Mouse (Mus musculus) adrenal gland, adult 2 months (tissue): ENCODE data around the gene Ror2. TPM values are rescaled to one million over a fixed set of nuclear protein-coding genes. Genes with fewer than 3 reads are reported as not detected.

Source experiments
- DNase-seq: peaks from one replicate; pipeline ENCODE4 v3.0.0; 2021
- polyA plus RNA-seq: library from polyadenylated mRNA; depleted of rRNA; stranded (reverse); fragments of >200 nt; gene quantifications from 2 replicates; pipeline ENCODE4 v1.2.3, GENCODE M21; 2012
- total RNA-seq, 2 experiments: library from RNA; stranded (reverse); gene quantifications; 2 replicates each; pipeline ENCODE4 v1.2.3; 2021

Gene Ror2
- total and polyA plus RNA-seq, 3 experiments = 4.7 to 11.8 (median 7.0) TPM

- no peak for DNase-seq
These were observed 14.3 kb downstream of the Ror2 start for GRCm38 (mm10) chr13:53271595-53271994.

GRCm38 (mm10) chr13:53270549-53270948, 15.4 kb downstream of the Ror2 start:
- DNase-seq = no peak

DNA sequence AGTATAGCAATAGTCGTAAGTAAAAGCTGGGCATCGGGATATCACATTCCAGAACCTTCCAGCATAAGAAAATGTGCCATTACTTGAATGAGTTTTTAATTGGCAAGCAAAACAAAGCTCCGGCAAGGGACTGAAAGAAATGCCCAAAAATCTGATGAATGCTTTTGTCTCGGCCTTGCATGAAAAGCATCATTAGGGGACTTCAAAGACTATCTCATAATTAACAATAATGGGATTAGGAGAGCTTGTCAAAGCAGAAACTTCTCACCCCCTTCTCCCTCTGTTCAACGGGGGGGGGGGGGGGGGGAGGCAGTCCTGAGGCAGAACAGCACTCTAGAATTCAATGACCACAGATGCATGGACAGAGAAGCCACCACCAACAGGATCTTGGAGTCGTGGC, 17.4 kb downstream of the Ror2 start:
- no peak for DNase-seq

DNA sequence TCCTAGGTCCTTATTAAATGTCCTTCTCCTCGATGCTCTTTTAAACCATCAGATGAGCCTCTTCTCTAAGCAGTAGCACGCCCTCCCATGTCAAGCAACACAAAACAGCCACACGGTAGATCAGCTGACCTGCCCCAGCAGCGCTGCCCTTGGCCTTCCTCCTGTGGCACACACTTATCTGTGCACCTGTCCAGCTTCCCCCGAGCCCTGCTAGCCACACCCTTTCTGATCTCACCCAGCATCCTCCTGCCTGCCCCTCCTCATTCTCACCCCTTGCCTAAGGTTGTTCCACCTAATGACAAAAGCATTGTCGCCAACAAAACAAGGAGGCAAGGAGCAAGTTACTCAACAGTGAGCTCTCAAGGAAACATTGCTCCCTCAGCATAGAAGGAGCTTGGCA, 18.1 kb downstream of the Ror2 start:
- no peak for DNase-seq

- no peak for DNase-seq
These were observed 18.8 kb downstream of the Ror2 start for GRCm38 (mm10) chr13:53267155-53267554.

GRCm38 (mm10) chr13:53266543-53266951, 19.4 kb downstream of the Ror2 start:
- DNase-seq = peak; percentile 42

- no peak for DNase-seq
These were observed 21.0 kb downstream of the Ror2 start for GRCm38 (mm10) chr13:53264896-53265295.

- DNase-seq = peak; percentile 46
These were observed 23.2 kb downstream of the Ror2 start for GRCm38 (mm10) chr13:53262509-53263250.

GRCm38 (mm10) chr13:53261106-53261771, 24.7 kb downstream of the Ror2 start:
- peak; percentile 75 for DNase-seq

DNA sequence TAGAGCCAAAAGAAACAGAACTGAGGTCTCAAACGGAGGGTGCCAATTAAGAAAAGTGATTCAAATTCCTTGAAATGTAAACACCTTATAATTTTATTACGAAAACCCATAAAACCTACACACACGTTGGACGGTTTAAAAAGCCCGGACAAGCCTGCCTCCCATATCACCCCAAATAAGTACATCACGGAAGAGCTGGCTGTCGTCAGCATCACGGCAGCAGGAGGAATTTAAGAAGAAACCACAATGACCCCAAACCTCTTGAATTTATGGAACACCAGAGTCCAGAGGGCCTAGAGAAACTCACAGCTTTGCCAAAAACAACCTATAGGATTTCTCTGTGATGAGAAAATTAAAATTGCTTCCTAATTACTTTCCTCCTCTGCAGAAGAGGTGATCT, 27.0 kb downstream of the Ror2 start:
- DNase-seq = no peak

- no peak for DNase-seq
These were observed 27.4 kb downstream of the Ror2 start for GRCm38 (mm10) chr13:53258497-53258896.

DNA sequence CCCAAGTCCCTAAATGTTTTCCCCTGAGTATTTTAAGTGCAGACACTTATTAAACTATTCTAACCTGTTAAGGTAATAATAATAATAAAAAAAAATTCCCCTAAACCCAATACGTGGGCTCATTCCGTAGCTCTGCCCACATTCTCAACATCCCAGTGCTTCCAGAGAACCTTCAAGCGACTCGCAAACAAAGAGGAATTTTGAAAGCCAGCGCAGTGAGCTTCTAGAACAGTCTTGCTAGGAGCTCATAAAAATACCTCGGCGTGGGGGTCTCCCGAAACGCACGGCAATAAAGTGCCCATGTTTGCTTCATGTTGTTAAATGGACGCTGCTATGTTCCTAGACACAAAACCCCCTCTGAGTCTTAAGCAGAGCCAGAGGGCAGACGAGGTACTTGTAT, 32.7 kb downstream of the Ror2 start:
- DNase-seq = no peak

GRCm38 (mm10) chr13:53248586-53249401, 37.1 kb downstream of the Ror2 start:
- DNase-seq = no peak

DNA sequence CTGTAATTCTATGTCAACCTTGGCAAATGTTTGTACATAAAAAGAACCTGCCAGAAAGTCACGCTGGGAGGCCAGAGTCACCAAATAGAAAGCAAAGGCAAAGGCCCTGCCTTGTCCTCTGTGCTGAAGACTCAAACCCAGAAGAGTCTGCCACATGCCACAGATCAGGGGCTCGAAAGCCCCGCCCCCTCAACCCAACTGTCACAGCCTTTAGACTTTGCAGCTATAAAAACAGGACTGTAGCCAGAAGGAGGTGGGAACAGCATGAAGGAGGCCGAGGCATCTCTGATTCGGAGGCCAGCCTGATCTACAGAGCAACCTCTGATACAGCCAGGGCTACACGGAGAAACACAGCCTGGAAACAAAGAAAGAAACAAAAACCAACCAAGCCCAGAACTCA, 37.8 kb downstream of the Ror2 start:
- no peak for DNase-seq

GRCm38 (mm10) chr13:53247175-53247574, 38.7 kb downstream of the Ror2 start:
- DNase-seq = no peak

DNA sequence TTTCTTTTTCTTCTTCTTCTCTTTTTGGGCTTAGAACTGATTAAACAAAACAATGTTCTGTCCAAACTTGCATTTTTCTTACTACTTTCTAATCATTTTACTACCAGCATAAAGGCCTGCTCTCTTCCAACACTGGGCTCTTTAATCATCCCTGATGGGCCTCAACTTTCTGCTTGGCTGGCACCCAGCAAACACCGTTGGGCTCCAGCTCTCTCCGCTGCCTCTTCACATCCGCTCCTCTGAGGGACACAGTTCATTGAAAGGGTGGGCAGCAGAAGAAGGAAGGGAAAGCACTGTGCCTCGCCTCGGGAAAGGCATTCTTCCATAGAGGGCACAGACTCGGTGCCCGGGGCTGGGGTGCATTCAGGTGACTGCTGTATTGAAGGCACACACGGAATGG, 41.8 kb downstream of the Ror2 start:
- peak; percentile 33 for DNase-seq

- DNase-seq = no peak
These were observed 48.5 kb downstream of the Ror2 start for GRCm38 (mm10) chr13:53237455-53237854.

DNA sequence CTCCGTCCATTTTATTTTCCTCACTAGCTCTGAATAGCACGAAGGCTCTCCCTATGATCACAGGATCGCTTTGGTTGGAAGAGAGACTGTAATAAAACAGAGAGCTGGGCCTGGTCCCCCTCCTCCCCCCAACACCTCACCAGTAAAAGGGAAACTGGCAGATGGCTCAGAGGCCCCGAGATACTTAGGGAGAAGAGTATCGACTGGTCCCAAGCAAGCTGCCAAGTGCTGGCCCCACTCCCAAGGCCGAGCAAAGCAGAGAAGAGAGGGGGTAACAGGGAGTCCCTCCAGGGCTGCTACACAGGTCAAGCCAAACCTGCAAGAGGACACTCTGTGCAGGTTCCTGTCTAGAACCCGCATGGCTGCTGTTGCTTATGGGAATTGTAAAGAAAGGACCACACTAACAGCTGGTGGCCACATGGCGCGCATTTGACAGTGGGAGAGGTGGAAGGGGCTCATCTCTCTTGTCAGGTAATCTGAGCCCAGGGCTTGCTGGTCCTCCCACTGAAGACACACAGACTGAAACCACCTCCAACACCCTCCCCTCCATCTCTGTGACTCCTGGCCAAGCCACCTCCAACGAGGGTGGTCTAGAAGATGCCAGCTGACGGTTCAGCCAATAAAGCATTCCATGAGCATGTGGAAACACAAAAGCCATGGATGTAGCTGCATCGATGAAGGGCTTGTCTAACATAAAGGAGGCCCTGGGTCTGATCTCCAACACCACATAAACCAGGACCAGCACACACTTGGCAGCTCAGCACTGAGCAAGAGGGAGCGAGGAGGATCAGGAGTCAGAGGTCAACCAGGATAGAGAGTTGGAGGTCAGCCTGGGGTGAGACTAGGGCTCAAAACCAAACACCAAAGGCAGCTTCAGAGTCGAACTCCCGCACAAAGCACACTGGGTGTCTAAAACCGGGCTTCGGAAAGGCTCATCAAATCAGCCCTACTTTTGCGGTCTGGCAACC, 49.2 kb downstream of the Ror2 start:
- DNase-seq = peak; percentile 53

- DNase-seq = no peak
These were observed 50.0 kb downstream of the Ror2 start for GRCm38 (mm10) chr13:53235953-53236352.

DNA sequence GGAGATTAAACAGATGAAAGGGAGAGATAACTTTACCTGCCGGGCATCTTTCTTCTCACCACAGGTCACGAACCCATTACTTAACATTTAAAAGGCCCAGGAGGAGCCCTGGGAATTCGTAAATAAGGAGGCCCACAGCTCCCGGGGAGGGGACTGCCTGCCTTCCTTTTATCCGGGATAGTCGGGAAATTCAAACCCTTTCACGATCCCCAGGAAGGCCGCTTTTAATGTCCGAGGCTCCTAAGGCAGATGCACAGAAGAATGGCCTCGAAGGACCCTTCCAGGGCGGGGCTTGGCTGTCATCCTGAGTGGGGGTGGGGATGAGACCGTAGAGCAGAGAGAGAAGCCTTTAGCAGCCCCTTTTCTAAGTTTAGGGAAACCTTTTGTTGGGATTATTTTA, 51.1 kb downstream of the Ror2 start:
- no peak for DNase-seq
